Mouse (Mus musculus) telencephalon, adult 2 months (tissue): ENCODE measurements around the gene Spo11.
A peak's percentile ranks its signal among the peaks of the same experiment; 100 is the strongest.

Experiments
- DNase-seq: peaks from one replicate; pipeline ENCODE4 v3.0.0-alpha.2; 2011; ENCODE audit warnings: low read depth, low spot score

Spo11 gene

DNA sequence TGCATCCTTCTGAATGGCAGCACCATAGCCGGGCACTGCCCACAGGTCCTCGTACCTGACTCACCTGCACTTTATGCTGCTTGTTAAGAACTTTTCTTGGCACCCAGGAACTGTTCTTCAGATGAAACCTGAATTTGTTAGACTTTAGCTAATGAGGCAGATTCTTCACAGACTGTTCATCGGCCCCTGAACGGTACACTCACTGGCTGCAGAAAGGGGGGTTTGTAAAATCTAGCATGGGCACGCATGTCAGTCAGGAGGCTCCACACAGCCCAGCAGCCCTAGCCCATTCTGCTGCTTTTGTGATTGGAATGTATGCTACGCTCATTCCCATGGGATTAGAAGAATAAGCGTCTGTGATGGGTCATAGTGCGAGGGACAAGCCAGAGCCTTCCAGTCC, 26.2 kb downstream of the Spo11 start:
- DNase-seq, result no peak

DNA sequence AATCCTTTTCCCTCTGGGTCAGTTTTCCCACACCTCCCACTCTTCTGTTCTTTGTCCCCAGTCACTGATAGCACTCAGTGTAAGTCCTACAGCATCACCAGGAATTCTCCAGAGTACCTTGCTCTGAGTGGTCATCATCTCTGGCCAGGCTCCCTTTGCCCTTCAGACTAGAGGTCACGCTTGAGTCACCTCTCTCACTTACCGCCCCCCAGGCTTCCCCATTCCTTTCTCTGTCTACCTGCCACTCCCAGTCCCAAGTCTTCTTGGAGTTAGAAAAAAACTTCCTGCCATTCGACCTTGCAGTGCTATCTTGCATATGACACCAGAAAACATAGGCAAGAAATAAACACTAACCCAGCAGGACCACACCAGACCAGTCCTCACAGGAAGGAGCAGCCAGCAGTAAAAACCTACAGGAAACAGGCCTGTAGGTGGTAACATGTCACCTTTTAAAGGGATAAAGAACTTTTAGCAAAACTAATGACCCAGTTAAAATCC, 32.8 kb downstream of the Spo11 start:
- DNase-seq, result no peak

DNA sequence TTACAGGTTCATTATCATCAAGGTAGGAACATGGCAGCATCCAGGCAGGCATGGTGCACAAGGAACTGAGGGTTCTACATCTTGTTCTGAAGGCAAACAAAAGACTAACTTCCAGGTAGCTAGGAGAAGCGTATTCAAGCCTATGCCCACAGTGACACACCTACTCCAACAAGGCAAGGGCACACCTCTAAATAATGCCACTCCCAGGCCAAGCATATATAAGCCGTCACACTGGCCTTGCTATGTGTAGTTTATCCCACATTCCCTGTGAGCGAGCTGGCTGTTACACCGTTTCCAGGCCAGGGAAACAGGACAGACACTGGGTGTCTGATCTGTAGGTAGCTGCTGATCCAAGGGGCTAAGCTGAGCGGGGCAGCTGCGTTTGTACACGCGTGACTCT, 33.9 kb downstream of the Spo11 start:
- no peak for DNase-seq

DNA sequence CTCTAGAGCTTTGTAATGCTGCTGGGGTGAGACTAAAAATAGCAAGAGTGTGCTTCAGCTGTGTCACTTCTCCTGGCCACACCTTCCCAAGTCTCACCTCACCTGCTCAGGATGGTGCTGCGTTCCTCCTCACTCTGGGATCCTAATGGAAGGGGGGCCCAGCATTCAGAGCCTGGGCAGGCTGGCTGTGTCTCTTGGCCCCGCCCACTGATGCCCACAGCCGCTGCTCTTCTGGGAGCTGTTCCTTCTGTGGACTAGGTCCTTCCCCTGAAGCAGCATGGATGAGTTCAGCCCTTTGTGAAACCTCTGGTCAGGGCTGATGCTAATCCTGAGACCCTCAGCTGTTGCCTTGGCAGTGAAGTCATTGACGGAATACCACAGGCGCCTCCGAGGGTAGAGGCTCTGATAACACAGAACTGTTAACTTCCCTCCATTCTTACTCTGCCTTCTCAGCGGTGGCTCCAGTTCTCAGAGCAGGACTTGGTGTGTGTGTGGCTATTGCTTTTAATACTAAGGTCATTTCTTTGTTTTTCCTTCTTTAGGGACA, 37.3 kb downstream of the Spo11 start:
- no peak for DNase-seq

DNA sequence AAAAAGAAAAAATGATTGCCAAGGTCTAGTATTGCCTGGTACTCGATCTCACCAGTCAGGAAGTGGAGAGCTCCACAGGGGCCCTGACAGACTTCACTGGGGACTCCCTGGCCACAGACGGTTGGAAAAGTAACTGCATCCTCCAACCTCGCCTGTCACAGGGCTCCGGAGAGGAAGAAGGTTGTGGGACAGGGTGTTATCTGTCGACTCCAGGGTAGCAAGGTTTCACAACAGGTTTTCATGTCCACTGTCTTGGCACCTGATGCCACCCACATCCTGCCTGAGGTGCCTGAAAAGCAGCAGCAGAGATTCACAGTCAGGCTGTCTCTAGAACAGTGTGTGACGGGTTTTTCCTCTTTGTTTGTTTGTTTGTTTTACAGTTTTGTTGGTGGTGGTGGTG, 40.4 kb downstream of the Spo11 start:
- no peak for DNase-seq

DNA sequence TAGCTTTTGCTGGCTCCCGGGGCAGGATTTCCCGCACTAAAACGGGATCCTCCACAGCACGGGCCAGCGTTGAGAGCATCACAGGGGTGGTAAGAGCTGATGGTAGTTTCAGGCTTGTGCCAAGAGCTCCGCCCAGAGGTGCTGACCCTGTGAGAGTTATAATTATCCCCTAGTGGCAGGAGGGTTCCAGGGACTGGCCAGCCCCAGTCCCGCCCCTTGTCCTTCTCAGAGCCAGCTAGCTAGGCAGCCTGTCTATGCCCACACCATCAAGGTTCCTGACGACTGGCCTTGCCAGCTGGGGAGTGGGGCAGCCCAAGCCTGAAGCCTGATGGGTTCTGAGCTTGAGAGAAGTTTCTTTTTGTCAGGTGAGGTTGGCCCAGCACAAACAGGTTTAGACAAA, 41.1 kb downstream of the Spo11 start:
- no peak for DNase-seq

DNA sequence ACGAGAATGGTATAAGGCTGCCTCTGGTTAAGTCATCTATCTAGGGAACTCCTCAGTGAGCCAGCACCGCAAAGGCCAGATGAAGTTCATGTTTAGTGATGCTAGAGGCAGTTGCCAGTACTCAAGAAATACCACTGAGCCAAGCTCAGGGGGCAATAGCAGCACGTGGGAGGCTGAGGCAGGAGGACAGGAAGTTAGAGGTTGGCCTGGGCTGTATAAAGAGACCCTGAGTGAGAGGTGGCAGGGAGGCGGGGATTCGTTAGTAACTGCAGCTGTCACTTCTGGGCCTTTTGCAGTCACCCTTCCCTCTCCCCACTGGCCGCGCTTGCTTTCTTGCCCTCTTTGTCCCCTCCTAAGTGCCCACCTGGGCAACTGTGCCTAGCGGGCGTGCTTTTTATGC, 41.8 kb downstream of the Spo11 start:
- no peak for DNase-seq

DNA sequence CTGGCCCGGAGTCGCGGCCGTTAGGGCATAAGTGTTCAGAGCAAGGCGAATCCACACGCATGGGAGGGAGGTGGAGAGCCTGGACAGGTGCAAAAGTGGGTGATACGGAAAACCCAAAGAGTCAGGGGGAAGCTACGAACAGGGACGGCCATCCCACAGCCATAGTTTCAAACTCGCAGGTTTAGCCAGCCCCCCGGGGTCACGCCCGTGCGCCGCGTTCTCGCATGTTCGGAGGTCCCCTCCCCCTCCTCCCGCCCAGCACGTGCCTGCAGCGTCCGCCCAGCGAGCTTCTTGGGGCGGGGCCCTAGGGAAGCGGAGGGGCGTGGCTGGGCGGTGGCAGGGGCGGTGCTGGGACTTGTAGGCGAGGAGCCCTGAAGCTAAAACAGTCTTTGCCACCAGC, 42.3 kb downstream of the Spo11 start:
- peak; percentile 39 for DNase-seq

DNA sequence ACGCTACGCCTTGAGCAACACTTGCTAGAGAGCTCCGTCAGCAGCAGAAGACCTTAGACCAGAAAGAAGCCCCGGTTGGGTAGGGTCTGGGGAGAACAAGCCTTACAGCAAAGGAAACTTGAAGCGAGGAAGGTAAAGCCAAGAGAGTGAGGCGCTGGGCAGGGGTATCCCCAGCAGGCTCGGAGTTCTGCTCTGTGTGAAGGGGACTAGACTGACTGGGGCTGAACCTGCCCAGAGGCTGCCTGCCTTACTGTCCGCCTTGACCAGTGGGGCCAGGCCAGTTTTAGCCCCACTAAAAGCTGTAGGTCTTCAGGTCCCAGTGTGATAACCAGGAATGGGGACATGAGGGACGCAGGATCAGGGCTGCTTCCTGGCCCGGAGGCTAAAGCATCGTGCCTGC, 42.9 kb downstream of the Spo11 start, which contains the start of gene Rbm38:
TSS of gene Rbm38 (plus strand) at position 69 of the 400 bp plus-strand sequence.
- no peak for DNase-seq

DNA sequence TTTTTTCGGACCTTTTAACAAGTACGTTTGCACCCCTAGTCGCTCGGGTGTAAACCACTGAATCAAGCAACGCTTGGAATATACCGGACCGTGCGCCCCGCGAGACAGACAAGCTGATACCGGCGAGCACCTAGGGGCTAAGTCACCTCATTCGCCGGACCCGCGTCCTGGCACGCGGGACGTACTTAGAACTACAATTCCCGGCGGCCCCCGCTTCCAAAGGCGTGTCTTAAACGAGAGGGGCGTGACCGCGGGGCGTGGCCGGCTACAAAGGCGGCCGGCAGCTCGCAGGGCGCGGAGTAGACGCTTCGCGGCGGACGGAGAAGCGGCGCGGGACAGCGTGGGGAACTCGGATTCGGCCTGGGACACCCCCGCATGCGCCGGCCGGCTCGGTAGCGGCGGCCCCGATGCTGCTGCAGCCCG, 44.1 kb downstream of the Spo11 start:
- DNase-seq, result peak; percentile 70

DNA sequence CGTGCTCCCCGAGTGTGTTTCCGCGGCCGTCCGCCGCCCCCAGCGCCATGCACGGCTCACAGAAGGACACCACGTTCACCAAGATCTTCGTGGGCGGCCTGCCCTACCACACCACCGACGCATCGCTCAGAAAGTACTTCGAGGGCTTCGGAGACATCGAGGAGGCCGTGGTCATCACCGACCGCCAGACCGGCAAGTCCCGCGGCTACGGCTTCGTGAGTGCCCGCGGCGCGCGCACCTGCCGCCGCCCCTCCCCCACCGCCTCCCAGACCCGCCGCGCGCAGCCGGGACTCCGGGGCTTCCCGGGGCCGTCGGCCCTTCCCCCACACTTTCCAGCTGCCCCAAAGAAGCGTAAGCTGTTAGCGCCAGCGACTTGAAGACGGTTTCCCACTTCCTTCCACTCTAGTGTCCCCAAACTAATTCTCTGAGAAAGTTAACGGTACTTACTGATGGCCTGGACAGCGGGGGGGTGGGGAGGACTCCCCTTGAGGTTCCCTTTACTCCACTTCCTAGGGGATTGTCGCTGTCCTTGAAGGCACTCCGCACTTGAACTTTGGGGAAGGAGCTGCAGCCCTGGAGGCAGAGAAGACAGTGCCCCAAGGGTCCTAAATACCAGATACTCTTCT, 44.7 kb downstream of the Spo11 start:
- no peak for DNase-seq

DNA sequence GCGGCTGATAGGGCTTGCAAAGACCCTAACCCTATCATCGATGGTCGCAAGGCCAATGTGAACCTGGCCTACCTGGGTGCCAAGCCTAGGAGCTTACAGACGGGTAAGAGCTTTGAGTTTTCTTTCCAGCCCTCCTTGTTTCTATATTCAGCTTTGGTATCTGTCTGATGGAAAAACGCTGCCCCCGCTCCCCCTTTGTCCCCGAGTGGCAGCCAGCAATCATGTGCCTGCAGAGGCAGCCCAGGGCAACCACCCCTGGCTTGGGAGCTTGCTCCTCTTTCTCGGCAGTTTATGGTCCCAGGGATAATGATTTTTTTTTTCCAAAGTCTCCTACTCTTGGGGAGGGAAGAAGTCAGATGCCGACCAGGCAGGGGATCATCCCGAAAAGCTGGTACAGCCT, 45.3 kb downstream of the Spo11 start:
- DNase-seq, result no peak

DNA sequence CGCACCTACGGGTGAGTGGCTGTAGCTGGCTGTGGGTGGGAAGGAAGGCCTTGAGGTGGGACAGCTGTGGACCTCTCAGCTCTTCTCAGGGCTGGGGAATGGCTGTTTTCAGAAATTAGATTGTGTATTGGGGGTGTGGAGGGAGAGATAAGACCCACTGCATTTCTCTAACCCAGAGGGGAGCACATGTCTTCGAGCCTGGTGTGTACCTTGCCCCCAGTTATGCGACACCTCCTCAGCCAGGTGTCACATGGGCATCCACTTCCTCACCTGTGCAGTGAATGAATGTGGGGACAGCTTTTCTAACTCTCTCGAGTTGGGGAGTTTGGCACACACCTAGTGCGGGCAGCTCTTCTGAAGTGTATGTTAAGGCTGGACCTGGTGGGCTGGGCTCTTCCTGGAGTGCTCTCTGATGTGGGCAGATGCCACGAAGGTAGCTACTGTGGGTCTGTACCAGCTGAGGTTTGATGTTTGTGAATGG, 45.9 kb downstream of the Spo11 start:
- no peak for DNase-seq

DNA sequence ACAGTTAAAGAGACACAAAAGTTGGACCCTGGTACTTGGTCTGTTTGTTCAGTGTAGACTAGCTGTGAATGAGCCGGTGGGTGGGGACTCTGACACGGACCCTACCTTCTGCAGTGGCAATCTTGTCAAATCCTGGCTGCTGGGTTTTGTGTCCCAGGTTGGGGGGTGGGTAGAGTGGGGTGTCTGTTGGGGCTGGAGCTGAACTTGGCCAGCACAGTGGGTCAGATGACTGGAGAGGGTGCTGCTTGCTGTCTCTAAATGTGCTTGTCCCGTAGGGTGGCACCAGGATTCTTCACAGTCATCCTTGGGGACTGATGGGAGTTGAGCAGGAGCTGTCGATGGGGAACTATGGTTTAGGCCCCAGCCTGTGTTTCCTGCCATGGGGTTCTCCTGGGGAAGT, 46.5 kb downstream of the Spo11 start:
- no peak for DNase-seq

DNA sequence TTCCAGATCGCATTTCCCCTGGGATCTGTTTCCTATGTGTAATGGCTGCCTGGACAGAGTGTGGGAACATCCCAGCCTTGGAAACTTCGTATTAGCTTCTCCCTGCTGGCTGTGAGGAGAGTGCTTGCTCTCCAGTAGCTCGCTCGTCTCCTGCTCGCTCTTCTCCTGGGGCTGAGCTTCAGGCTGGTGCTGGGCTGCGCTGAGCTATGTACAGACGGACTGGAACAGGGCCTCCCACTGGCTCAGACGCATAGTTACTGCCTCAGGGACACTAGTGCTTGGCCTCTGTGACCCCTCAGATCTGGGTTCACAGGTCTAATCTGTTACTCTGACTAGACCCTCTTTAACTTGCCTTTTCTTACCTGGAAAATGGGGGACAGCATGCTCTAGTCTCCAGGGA, 46.9 kb downstream of the Spo11 start:
- no peak for DNase-seq

DNA sequence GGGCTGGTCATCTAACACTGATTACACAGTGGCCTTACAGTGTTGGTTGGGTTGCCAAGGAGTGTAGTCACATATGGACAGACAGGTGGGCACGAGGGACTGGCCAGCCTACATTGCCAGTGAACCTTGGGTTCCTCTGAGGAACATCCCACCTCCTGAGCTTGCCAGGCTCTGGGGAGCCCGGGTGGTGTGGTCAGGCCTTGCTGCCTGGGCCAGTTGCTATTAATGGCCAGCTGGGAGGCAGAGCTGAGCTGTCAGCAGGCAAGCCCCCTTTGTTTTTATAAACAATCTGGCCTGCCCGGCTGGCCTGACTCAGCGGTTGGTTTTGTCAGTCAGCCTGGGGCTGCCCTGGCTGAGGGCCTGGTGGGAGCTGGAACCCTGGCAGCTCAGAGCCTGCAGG, 47.4 kb downstream of the Spo11 start:
- DNase-seq, result no peak

DNA sequence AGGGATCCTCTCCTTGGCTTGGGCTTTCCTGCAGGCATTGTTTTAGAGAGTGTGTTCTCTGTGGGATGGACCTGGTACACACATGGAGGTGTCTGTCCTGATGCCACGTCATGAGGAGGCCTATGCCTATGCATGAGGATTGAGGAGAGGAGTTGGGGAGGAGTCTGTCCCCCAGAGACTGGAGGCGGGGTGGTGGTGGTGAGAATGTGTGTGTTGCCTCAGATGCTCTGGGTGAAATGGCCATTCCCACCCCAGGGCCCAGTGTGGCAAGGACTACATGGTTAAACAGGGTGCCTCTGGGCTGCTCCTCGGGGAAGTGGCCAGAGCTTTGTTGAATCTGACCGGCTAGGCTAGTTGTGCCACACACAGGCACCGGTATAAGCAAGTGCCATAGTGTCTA, 48.8 kb downstream of the Spo11 start:
- no peak for DNase-seq

DNA sequence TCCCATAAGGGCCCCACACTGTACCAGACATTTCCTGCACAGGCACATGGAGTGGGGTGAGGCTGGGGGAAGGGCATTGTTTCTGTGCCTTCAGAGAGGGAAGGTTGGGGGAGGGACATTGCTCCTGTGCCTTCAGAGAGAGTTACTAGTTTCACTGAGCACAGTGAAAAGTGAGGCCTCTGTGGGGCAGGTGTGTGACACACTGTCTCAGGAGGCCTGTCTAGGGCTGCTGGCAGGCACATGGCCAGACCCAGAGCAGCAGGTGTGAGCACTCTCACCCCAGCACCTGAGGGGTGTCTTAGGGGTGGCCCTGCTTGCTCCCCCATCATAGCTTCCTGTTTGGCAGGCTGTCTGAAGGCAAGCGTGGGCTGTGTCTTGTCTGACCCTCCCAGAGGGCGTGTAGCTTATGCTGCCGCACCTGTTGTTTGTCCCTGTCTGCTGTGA, 49.2 kb downstream of the Spo11 start:
- DNase-seq, result no peak

DNA sequence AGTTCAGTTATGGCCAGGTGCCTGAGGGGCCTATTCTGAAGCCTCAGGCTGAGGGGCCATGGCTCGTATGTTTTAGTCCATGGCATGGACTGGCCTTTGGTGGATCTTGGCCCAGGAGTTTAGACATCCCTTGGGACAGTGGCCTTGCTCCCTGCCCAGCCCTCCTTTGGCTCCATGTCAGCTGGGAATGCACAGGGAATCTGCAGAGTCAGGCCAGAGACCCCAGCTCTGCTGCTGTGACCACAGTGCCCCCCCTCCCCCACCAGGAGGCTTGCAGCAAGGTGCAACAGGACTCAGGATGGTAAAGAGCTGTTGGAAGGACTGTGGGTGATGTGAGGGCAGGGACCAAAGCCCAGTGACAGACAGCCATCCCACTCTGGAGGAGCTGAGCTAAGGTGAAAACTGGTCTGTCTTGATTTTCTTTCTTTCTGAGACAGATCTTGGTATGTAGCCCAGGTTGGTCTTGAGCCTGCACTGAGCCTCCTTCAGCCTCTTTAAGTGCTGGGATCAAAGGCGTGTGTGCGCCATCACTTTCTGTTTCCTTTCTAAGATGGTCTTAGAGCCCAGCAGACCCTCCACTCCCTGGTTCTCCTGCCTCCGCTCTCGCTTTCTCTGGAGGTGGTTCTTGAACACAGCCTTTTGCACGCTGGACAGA, 49.8 kb downstream of the Spo11 start:
- no peak for DNase-seq

DNA sequence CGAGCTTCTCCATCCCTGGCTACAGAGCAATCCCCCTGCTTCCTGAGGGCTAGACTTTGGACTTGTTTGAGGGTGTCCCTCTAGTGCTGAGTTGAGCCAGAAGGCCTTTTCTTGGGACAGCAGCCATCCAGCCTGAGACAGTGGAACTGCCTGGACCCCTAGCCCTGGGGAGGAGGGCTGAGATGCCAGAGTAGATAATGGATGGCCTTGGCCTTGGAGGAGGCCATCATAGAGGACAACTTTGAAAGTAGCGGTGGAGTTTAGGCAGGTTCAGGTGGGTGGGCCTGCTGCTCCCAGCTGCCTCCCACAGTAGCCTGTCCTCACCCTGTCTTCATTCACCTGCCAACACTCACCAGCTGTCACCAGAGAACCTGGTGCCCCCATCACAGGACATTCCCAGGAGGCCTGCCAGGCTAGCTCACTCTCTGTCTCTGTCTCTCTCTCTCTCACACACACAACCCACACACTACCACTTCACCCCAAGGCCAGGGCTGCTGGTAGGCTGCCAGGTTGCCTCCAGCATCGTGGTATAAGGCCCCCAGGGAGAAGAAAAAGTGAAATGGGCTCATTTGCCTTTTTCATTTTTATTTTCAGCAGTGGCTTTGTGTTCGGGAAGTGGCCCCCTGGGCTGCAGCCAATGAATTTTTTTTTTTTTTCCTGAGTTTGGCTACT, 50.5 kb downstream of the Spo11 start:
- no peak for DNase-seq

DNA sequence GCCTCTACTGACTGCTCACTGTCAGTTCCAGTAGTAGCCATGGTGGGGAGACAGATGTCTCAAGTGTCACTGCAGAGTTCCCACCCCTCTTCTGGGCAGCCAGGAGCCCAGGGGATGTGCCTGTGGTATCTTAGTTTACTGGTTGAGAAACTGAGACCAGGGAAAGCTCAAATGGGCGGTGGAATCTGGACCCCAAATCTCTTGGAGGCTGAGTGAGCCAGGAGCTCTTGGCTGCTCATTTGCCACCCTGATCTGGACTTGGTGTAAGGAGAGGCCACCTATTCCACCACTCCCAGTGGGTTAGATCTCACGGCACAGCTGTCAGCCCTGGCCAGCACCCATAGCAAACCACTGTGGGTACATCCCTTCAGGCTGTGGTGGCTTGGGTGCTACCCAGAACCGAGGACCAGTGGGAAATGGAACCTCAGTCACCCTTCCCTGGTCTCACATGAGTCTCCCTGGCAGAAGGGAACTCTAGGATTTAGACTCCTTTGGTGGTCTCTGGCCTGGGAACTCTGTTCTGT, 51.1 kb downstream of the Spo11 start:
- no peak for DNase-seq
